Comparison of ENCODE assay signal across 8 mouse cellular contexts in the genomic region with DNA sequence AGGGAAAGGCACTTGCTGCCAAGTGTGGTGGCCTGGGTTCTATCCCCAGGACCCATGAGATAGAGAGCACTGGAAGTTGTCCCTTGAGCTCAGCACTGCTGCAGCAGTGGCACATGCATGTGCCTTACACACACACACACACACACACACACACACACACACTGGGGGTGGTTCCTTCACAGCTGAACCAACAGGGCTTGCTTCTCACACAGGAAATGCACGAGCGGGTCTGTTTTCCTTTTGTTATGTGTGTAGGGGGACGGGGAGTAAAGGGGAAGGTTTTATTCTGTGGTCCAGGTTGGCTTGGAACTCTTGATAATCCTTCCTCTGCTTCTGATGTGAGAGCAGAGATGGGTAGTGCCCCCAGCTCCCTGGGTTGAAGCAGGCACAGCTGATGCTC. TPM values are rescaled to one million over a fixed set of nuclear protein-coding genes. Genes with fewer than 3 reads are reported as not detected.
DNase-seq lines count a peak whose midpoint lies in the region; ATAC-seq lines count a peak whose summit lies in the region.

No protein-coding gene starts in this region.

- H3K9me3 ChIP-seq in kidney, embryonic 16.5 days (ENCODE audit: low read length): no peaks in the 10 kb centered on the region
- no peaks in the 10 kb centered on the region for H3K9me3 ChIP-seq in limb, embryonic 10.5 days (replicated peaks)
- no peaks in the 10 kb centered on the region for H3K9me3 ChIP-seq in stomach, embryonic 15.5 days

- no peak overlapping the region for H3K9ac ChIP-seq in kidney, embryonic 16.5 days (replicated peaks; ENCODE audit: low read length)
- no peak overlapping the region for H3K9ac ChIP-seq in stomach, embryonic 15.5 days

- DNase-seq in kidney, adult 8-10 months: no peak
- DNase-seq in limb, embryonic 10.5 days (ENCODE audit: low spot score): no peak
- DNase-seq in frontal cortex, postnatal 25 days (ENCODE audit: low spot score in 2 of 2): no peak
- DNase-seq in right cerebral cortex, postnatal 36 days (ENCODE audit: low spot score in 2 of 2): no peak
- no peak for DNase-seq in gastrocnemius, postnatal 14 days

- H3K4me3 ChIP-seq in kidney, embryonic 16.5 days (ENCODE audit: low read length): no peak overlapping the region
- H3K4me3 ChIP-seq in limb, embryonic 10.5 days: no peak overlapping the region
- no peak overlapping the region for H3K4me3 ChIP-seq in stomach, embryonic 15.5 days (replicated peaks)

- ATAC-seq in kidney, embryonic 16.5 days (ENCODE audit: low FRiP score, low TSS enrichment): no peak
- peak; percentile 30 for ATAC-seq in activated CD4-positive, CD25-positive, alpha-beta regulatory T cell, adult 4 months
- ATAC-seq in stomach, embryonic 15.5 days (ENCODE audit: insufficient read depth, low FRiP score, low read depth): no peak

- H3K36me3 ChIP-seq in kidney, embryonic 16.5 days (ENCODE audit: insufficient read depth, low read length): peaks cover 11% of the 10 kb centered on the region; the same call in 1 of the 2 replicates
- peaks cover 62% of the 10 kb centered on the region for H3K36me3 ChIP-seq in limb, embryonic 10.5 days
- no peaks in the 10 kb centered on the region for H3K36me3 ChIP-seq in stomach, embryonic 15.5 days

- H3K27me3 ChIP-seq in kidney, embryonic 16.5 days (ENCODE audit: insufficient read depth, low read length): no peaks in the 10 kb centered on the region
- H3K27me3 ChIP-seq in limb, embryonic 10.5 days (ENCODE audit: low read depth, poor library complexity, severe bottlenecking): no peaks in the 10 kb centered on the region
- no peaks in the 10 kb centered on the region for H3K27me3 ChIP-seq in stomach, embryonic 15.5 days (replicated peaks)

- intact Hi-C loops in gastrocnemius, postnatal 14 days (cut with DNase I; ENCODE audit: low total_unique reads): no loop called here

- peaks cover 66% of the 10 kb centered on the region for H3K4me1 ChIP-seq in kidney, embryonic 16.5 days (ENCODE audit: insufficient read depth, low read length)
- H3K4me1 ChIP-seq in limb, embryonic 10.5 days: peaks cover 61% of the 10 kb centered on the region
- peaks cover 69% of the 10 kb centered on the region for H3K4me1 ChIP-seq in stomach, embryonic 15.5 days

- H3K27ac ChIP-seq in kidney, embryonic 16.5 days (ENCODE audit: low read length): peak overlapping the region; percentile 98
- H3K27ac ChIP-seq in limb, embryonic 10.5 days: peak overlapping the region; percentile 90; the same call in 1 of the 2 replicates
- H3K27ac ChIP-seq in stomach, embryonic 15.5 days: peak overlapping the region; percentile 98

- no peak overlapping the region for H3K4me2 ChIP-seq in kidney, embryonic 16.5 days (replicated peaks; ENCODE audit: low read depth, low read length)
- no peak overlapping the region for H3K4me2 ChIP-seq in stomach, embryonic 15.5 days

- 19% methylated on average over 3 of the region's 3 CpGs for WGBS in kidney, embryonic 16.5 days
- WGBS in limb, embryonic 10.5 days: 62% methylated on average over 3 of the region's 3 CpGs
- WGBS in stomach, embryonic 15.5 days: 24% methylated on average over 3 of the region's 3 CpGs

RNA-seq across cellular contexts. Expression of a gene that starts 13.9 kb away (rescaled TPM):
- polyA plus RNA-seq in kidney, embryonic 16.5 days (2015; fragmentation: Nextera tagmentation; extraction: Ambion mirVana): 23.7 and 38.1 TPM in 2 replicates
- 10 to 100 TPM; 62.9 to 76.7 TPM for polyA plus RNA-seq in activated CD4-positive, CD25-positive, alpha-beta regulatory T cell, adult 4 months (2017; shearing (Covaris generic))
- polyA plus RNA-seq in limb, embryonic 10.5 days (2016; fragmentation: Nextera tagmentation; extraction: Ambion mirVana): 49.7 and 52.1 TPM in 2 replicates
- polyA plus RNA-seq in stomach, embryonic 15.5 days (2015; fragmentation: Nextera tagmentation; extraction: Ambion mirVana): 54.1 and 57.7 TPM in 2 replicates
- 100 to 1,000 TPM in 1 of 2 experiments, 10 to 100 TPM in 1; 98.8 to 124 TPM for total RNA-seq in gastrocnemius, postnatal 14 days (2021)

RNA-seq across cellular contexts. Expression of a gene that starts 15.3 kb away (rescaled TPM):
- 3.8 and 3.9 TPM in 2 replicates for polyA plus RNA-seq in kidney, embryonic 16.5 days (2015; fragmentation: Nextera tagmentation; extraction: Ambion mirVana)
- 1 to 10 TPM; 3.2 to 3.5 TPM for polyA plus RNA-seq in activated CD4-positive, CD25-positive, alpha-beta regulatory T cell, adult 4 months (2017; shearing (Covaris generic))
- 0.63 and 0.77 TPM in 2 replicates for polyA plus RNA-seq in limb, embryonic 10.5 days (2016; fragmentation: Nextera tagmentation; extraction: Ambion mirVana)
- 3.8 and 7.3 TPM in 2 replicates for polyA plus RNA-seq in stomach, embryonic 15.5 days (2015; fragmentation: Nextera tagmentation; extraction: Ambion mirVana)
- 10 to 100 TPM; 27.1 to 50.8 TPM for total RNA-seq in gastrocnemius, postnatal 14 days (2021)

RNA-seq across cellular contexts. Expression of a gene that starts 47.7 kb away (rescaled TPM):
- 76.4 and 78.6 TPM in 2 replicates for polyA plus RNA-seq in kidney, embryonic 16.5 days (2015; fragmentation: Nextera tagmentation; extraction: Ambion mirVana)
- polyA plus RNA-seq in activated CD4-positive, CD25-positive, alpha-beta regulatory T cell, adult 4 months (2017; shearing (Covaris generic)): 10 to 100 TPM; 67.7 to 82.4 TPM
- polyA plus RNA-seq in limb, embryonic 10.5 days (2016; fragmentation: Nextera tagmentation; extraction: Ambion mirVana): 74.6 and 88.2 TPM in 2 replicates
- polyA plus RNA-seq in stomach, embryonic 15.5 days (2015; fragmentation: Nextera tagmentation; extraction: Ambion mirVana): 65.6 and 71.0 TPM in 2 replicates
- 10 to 100 TPM; 78.4 to 79.8 TPM for total RNA-seq in gastrocnemius, postnatal 14 days (2021)
